Mouse (Mus musculus) spleen, adult 2 months (tissue): ENCODE data around the gene Myo1h.

ENCODE experiments used
- CTCF ChIP-seq: fragments of 200-500 bp; IDR thresholded peaks from 2 replicates; pipeline ENCODE4 v1.5.1; 2011; ENCODE audit warnings: mild to moderate bottlenecking, inconsistent platforms; ENCODE audit not compliant: insufficient read depth, insufficient read length, insufficient replicate concordance; ENCODE audit errors: extremely low read depth
- POLR2A ChIP-seq: fragments of 200-500 bp; IDR thresholded peaks from 2 replicates; pipeline ENCODE4 v1.6.1; 2011; ENCODE audit warnings: low read depth, low read length, inconsistent platforms

- TF ChIP-seq CTCF (no peak), POLR2A (no peak)
These were observed 54.6 kb downstream of the Myo1h start for GRCm38 (mm10) chr5:114343612-114344011.
